Mouse (Mus musculus): Measurements from ENCODE around the gene Serpinf1.

GRCm38 (mm10) chr11:75377125-75377524 lies 45.4 kb downstream of the Serpinf1 start:
- TF ChIP-seq CTCF (IDR thresholded peaks at IDR 0.05; ENCODE audit: control insufficient read depth, insufficient read depth, low read length): no peak
- TF ChIP-seq POLR2A (IDR thresholded peaks at IDR 0.05; ENCODE audit: borderline replicate concordance, control insufficient read depth, low read depth, low read length): no peak

Data from bone marrow, adult 2 months (tissue).